Mouse (Mus musculus) bone marrow macrophage, adult 2 months (primary cell): ENCODE results near the gene Hyal3.

Experiments used
- CTCF ChIP-seq: IDR thresholded peaks from 2 replicates; pipeline ENCODE4 v1.5.1; 2012; ENCODE audit warnings: low read depth, mild to moderate bottlenecking, low read length, moderate library complexity
- POLR2A ChIP-seq: IDR thresholded peaks from 2 replicates; pipeline ENCODE4 v1.6.1; 2012; ENCODE audit warnings: mild to moderate bottlenecking, low read depth, low read length, borderline replicate concordance

- TF ChIP-seq CTCF: no peak
- TF ChIP-seq POLR2A: no peak
Measured at GRCm38 (mm10) chr9:107550491-107551116, 30.0 kb upstream of the Hyal3 start.
